Mouse (Mus musculus): Measurements from ENCODE around the gene Cpxm2.

Cpxm2 gene

DNA sequence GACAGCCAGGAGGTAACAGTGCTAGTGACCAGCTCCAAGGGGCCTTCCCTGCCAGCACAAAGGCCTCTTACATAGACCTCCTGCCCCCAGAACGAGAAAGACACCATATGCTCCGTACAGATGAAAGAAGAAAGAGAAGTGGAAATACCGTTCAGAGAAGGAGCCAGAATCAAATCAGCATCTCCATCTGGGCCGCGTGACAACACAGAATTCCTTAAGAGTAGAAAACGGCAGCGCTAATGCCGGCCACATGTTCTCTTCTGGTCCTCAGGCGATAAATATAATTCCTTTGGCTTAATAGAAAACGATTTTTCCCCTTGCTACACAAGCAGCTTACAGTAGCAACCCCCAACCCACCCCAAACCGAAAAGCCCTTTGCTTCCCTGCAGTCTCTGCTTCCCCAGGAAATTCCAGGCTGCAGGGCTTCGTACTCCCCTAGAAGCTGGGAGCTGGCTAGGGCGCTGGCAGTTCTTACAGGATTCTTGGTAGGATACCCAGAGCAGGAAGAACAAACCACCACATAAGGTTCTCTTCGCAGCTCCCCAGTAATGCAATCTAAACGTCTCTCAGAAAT is 9.2 kb downstream of the Cpxm2 start:
- DNase-seq (ENCODE audit: low read depth in 1 of 2, low spot score in 2 of 2) = no peak

GRCm38 (mm10) chr7:132128687-132129086 is 25.9 kb downstream of the Cpxm2 start:
- DNase-seq (ENCODE audit: low read depth in 1 of 2, low spot score in 2 of 2) = no peak

GRCm38 (mm10) chr7:132124948-132125347 is 29.6 kb downstream of the Cpxm2 start:
- no peak for DNase-seq (ENCODE audit: low read depth in 1 of 2, low spot score in 2 of 2)

GRCm38 (mm10) chr7:132123211-132123610 is 31.3 kb downstream of the Cpxm2 start:
- DNase-seq (ENCODE audit: low read depth in 1 of 2, low spot score in 2 of 2) = no peak

GRCm38 (mm10) chr7:132119817-132120216 is 34.7 kb downstream of the Cpxm2 start:
- no peak for DNase-seq (ENCODE audit: low read depth in 1 of 2, low spot score in 2 of 2)

GRCm38 (mm10) chr7:132111770-132112169 is 42.8 kb downstream of the Cpxm2 start:
- no peak for DNase-seq (ENCODE audit: low read depth in 1 of 2, low spot score in 2 of 2)

GRCm38 (mm10) chr7:132110308-132110707 is 44.2 kb downstream of the Cpxm2 start:
- no peak for DNase-seq (ENCODE audit: low read depth in 1 of 2, low spot score in 2 of 2)

GRCm38 (mm10) chr7:132106891-132107290 is 47.6 kb downstream of the Cpxm2 start:
- DNase-seq (ENCODE audit: low read depth in 1 of 2, low spot score in 2 of 2) = no peak

- no peak for DNase-seq (ENCODE audit: low read depth in 1 of 2, low spot score in 2 of 2)
Measured at GRCm38 (mm10) chr7:132105326-132105725, 49.2 kb downstream of the Cpxm2 start.

DNA sequence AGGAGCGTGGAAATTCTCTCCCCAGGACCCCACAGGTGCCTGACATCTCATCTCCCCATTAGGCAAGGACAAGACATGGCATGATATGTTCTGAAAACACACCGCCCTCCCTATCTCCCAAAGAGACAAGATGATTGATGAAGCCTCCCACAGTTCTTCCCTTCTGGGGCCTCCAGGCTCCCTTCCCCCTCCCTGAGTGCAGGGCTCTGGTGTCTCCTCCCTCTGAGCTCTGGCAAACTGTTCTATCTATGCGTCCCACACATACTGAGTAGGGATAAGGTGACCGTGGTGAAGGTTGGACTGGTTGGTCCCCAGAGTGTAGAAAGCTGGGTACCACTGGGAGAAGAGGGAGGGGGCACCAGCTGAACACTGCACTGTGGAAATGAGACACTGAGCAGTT is 56.1 kb downstream of the Cpxm2 start:
- no peak for DNase-seq (ENCODE audit: low read depth in 1 of 2, low spot score in 2 of 2)

GRCm38 (mm10) chr7:132094666-132095065 is 59.9 kb downstream of the Cpxm2 start:
- no peak for DNase-seq (ENCODE audit: low read depth in 1 of 2, low spot score in 2 of 2)

DNA sequence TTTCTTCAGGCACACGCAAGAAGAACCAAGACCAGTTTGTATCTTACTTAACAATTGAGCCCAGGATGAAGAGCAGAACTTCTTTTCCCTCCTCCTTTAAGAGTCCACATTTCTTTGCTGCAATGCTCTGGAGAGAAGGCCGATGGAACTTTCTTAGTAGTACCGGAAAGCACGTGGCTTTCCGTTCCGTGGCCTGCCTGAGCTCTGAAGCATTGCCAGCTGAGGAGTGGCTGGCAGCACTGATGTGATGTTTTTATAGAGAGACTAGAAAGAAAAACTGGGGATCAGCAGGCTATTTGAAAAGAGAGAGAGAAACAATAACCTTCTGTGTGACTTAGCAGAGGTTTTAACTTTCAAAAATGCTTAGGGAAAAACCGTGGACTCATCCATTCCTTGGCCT is 63.0 kb downstream of the Cpxm2 start:
- no peak for DNase-seq (ENCODE audit: low read depth in 1 of 2, low spot score in 2 of 2)

GRCm38 (mm10) chr7:132088606-132089005 is 65.9 kb downstream of the Cpxm2 start:
- no peak for DNase-seq (ENCODE audit: low read depth in 1 of 2, low spot score in 2 of 2)

GRCm38 (mm10) chr7:132088181-132088580 is 66.4 kb downstream of the Cpxm2 start:
- DNase-seq (ENCODE audit: low read depth in 1 of 2, low spot score in 2 of 2) = no peak

DNA sequence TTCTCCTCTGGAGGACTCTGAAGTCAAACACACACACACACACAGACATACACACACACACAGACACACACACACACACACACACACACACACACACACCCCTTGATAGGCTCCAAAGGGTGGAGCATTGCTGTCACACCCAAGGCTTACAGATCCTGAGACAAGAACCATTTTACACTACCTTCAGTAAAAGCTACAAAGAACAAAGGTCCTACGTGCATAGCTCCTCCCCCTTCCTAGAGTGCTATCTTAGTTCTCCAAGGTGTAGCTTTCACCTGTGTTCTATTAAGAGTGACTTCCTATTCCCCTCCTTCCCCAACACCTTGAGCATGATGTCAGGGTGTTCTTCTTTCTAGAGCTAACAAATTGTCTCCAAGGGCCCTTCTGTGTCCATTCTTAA is 78.7 kb downstream of the Cpxm2 start:
- DNase-seq (ENCODE audit: low read depth in 1 of 2, low spot score in 2 of 2) = no peak

GRCm38 (mm10) chr7:132074503-132074902 is 80.0 kb downstream of the Cpxm2 start:
- DNase-seq (ENCODE audit: low read depth in 1 of 2, low spot score in 2 of 2) = no peak

GRCm38 (mm10) chr7:132070877-132071625 is 83.5 kb downstream of the Cpxm2 start:
- DNase-seq (ENCODE audit: low read depth in 1 of 2, low spot score in 2 of 2) = no peak

GRCm38 (mm10) chr7:132067951-132068350 is 86.6 kb downstream of the Cpxm2 start:
- DNase-seq (ENCODE audit: low read depth in 1 of 2, low spot score in 2 of 2) = no peak

GRCm38 (mm10) chr7:132067511-132067910 is 87.0 kb downstream of the Cpxm2 start:
- no peak for DNase-seq (ENCODE audit: low read depth in 1 of 2, low spot score in 2 of 2)

DNA sequence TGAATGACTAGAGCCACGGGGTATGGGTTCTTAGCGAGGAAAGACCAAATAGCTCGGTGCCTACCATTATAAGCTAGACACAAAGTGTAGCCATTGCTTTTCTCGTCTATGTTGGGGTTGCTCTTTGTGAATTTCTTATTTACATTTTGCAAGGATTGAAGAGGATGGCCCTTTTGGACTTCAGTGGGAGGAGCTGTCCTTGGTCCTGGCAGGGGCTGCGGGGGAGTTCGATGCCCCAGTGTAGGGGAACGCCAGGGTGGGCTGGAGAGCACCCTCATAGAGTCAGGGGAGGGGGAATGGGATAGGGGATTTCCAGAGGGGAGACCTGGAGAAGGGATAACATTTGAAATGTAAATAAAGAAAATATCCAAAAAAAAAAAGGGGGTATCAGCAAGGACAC is 94.4 kb downstream of the Cpxm2 start:
- no peak for DNase-seq (ENCODE audit: low read depth in 1 of 2, low spot score in 2 of 2)

GRCm38 (mm10) chr7:132056565-132056964 is 98.0 kb downstream of the Cpxm2 start:
- no peak for DNase-seq (ENCODE audit: low read depth in 1 of 2, low spot score in 2 of 2)

DNA sequence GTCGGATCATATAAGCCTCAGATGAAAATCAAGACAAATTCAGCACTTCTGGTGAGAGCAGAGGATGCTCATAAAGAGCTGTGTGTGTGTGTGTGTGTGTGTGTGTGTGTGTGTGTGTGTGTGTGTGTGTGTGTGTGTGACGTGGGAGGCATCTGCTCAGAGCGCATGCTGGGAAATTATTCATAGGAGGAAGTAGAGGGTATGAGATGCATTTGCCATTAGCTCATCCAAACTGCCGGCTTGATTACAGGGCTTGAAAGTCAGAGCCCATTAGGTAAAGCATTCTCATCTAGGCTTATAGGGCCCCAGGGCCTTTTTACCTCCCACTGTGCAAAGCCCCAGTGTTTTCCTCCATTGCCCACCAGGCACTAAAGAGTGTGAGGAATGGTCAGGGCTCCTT is 107.9 kb downstream of the Cpxm2 start:
- DNase-seq (ENCODE audit: low read depth in 1 of 2, low spot score in 2 of 2) = no peak

- no peak for DNase-seq (ENCODE audit: low read depth in 1 of 2, low spot score in 2 of 2)
Measured at GRCm38 (mm10) chr7:132031940-132032531, 122.5 kb downstream of the Cpxm2 start.
